Mouse (Mus musculus): ENCODE data around the gene Tex35. TPM values are rescaled to one million over a fixed set of nuclear protein-coding genes. Genes with fewer than 3 reads are reported as not detected.
A peak's percentile ranks its signal among the peaks of the same experiment; 100 is the strongest.

Gene Tex35
- polyA plus RNA-seq, 1 experiment: not detected

DNA sequence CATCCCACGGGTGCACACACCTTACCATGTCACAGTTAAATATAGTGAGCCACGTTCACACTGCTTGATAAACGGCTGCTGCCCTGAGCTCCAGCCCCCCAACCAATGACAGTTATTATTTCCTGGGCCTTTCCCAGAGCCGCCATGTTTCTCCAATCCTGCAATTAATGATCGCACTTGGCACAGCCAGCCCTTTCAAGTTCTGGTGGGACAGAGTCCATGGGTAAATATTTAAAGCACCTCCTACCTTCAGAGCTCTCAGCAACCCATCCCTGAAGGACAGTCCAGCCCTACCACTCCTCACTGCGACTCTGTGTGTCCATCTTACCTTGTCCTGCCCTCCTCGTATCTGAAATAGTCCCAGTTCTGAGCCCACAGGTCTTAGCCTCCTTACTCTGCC is 28.4 kb downstream of the Tex35 start:
- no peaks in the 10 kb centered on the region for H3K27me3 ChIP-seq (ENCODE audit: control insufficient read depth, insufficient read depth, low read length, poor library complexity, severe bottlenecking)
- H3K27ac ChIP-seq (ENCODE audit: insufficient read depth, low read length): peak overlapping the region; percentile 22; the same call in 1 of the 2 replicates
- H3K36me3 ChIP-seq (ENCODE audit: control insufficient read depth, insufficient read depth, low read length, poor library complexity, severe bottlenecking): no peaks in the 10 kb centered on the region
- H3K4me3 ChIP-seq (ENCODE audit: low read depth, low read length): no peak overlapping the region
- 0 out of 2 replicates have a peak overlapping the region, but pooled peaks have one; percentile 6 for H3K9ac ChIP-seq (ENCODE audit: low read depth, poor library complexity, severe bottlenecking)
- no peaks in the 10 kb centered on the region for H3K9me3 ChIP-seq (replicated peaks; ENCODE audit: control insufficient read depth, insufficient read depth, low read length, poor library complexity, severe bottlenecking)
- H3K4me1 ChIP-seq (ENCODE audit: control insufficient read depth, insufficient read depth, low read length): peaks cover 3% of the 10 kb centered on the region
- TF ChIP-seq EP300 (IDR thresholded peaks at IDR 0.05; ENCODE audit: insufficient read depth, low read depth, low read length) (no peak), POLR2A (IDR thresholded peaks at IDR 0.05; ENCODE audit: insufficient read depth, low read length) (no peak), CTCF (IDR thresholded peaks at IDR 0.05; ENCODE audit: low read depth, low read length) (no peak)

- Histone ChIP-seq H3K9ac (ENCODE audit: low read depth, poor library complexity, severe bottlenecking) (0 out of 2 replicates have a peak overlapping the region, but pooled peaks have one; percentile 6), H3K4me3 (ENCODE audit: low read depth, low read length) (no peak overlapping the region), H3K36me3 (ENCODE audit: control insufficient read depth, insufficient read depth, low read length, poor library complexity, severe bottlenecking) (no peaks in the 10 kb centered on the region), H3K9me3 (replicated peaks; ENCODE audit: control insufficient read depth, insufficient read depth, low read length, poor library complexity, severe bottlenecking) (no peaks in the 10 kb centered on the region), H3K27me3 (ENCODE audit: control insufficient read depth, insufficient read depth, low read length, poor library complexity, severe bottlenecking) (no peaks in the 10 kb centered on the region), H3K27ac (ENCODE audit: insufficient read depth, low read length) (peak overlapping the region; percentile 27; the same call in 1 of the 2 replicates), H3K4me1 (ENCODE audit: control insufficient read depth, insufficient read depth, low read length) (no peaks in the 10 kb centered on the region)
- no peak for TF ChIP-seq POLR2A (IDR thresholded peaks at IDR 0.05; ENCODE audit: insufficient read depth, low read length)
- no peak for TF ChIP-seq EP300 (IDR thresholded peaks at IDR 0.05; ENCODE audit: insufficient read depth, low read depth, low read length)
- peak; percentile 96 for TF ChIP-seq CTCF (IDR thresholded peaks at IDR 0.05; ENCODE audit: low read depth, low read length)
Observed at GRCm38 (mm10) chr1:157079384-157080025, 29.0 kb downstream of the Tex35 start.

GRCm38 (mm10) chr1:157076781-157077705 is 31.4 kb downstream of the Tex35 start:
- Histone ChIP-seq H3K27ac (ENCODE audit: insufficient read depth, low read length) (no peak overlapping the region), H3K4me1 (ENCODE audit: control insufficient read depth, insufficient read depth, low read length) (no peaks in the 10 kb centered on the region), H3K4me3 (ENCODE audit: low read depth, low read length) (peak overlapping the region; percentile 28; the same call in 1 of the 2 replicates), H3K9me3 (replicated peaks; ENCODE audit: control insufficient read depth, insufficient read depth, low read length, poor library complexity, severe bottlenecking) (no peaks in the 10 kb centered on the region), H3K36me3 (ENCODE audit: control insufficient read depth, insufficient read depth, low read length, poor library complexity, severe bottlenecking) (no peaks in the 10 kb centered on the region), H3K9ac (ENCODE audit: low read depth, poor library complexity, severe bottlenecking) (no peak overlapping the region), H3K27me3 (ENCODE audit: control insufficient read depth, insufficient read depth, low read length, poor library complexity, severe bottlenecking) (no peaks in the 10 kb centered on the region)
- TF ChIP-seq EP300 (IDR thresholded peaks at IDR 0.05; ENCODE audit: insufficient read depth, low read depth, low read length) (no peak), CTCF (IDR thresholded peaks at IDR 0.05; ENCODE audit: low read depth, low read length) (peak; percentile 97), POLR2A (IDR thresholded peaks at IDR 0.05; ENCODE audit: insufficient read depth, low read length) (no peak)

GRCm38 (mm10) chr1:157076257-157076656 is 32.2 kb downstream of the Tex35 start:
- H3K27ac ChIP-seq (ENCODE audit: insufficient read depth, low read length): no peak overlapping the region
- H3K27me3 ChIP-seq (ENCODE audit: control insufficient read depth, insufficient read depth, low read length, poor library complexity, severe bottlenecking): no peaks in the 10 kb centered on the region
- TF ChIP-seq EP300 (IDR thresholded peaks at IDR 0.05; ENCODE audit: insufficient read depth, low read depth, low read length) (no peak), CTCF (IDR thresholded peaks at IDR 0.05; ENCODE audit: low read depth, low read length) (peak; percentile 97)
- no peaks in the 10 kb centered on the region for H3K36me3 ChIP-seq (ENCODE audit: control insufficient read depth, insufficient read depth, low read length, poor library complexity, severe bottlenecking)
- H3K4me1 ChIP-seq (ENCODE audit: control insufficient read depth, insufficient read depth, low read length): no peaks in the 10 kb centered on the region
- no peaks in the 10 kb centered on the region for H3K9me3 ChIP-seq (replicated peaks; ENCODE audit: control insufficient read depth, insufficient read depth, low read length, poor library complexity, severe bottlenecking)
- no peak overlapping the region for H3K4me3 ChIP-seq (ENCODE audit: low read depth, low read length)
- no peak overlapping the region for H3K9ac ChIP-seq (ENCODE audit: low read depth, poor library complexity, severe bottlenecking)

GRCm38 (mm10) chr1:157074937-157075336 is 33.5 kb downstream of the Tex35 start:
- TF ChIP-seq CTCF (IDR thresholded peaks at IDR 0.05; ENCODE audit: low read depth, low read length) (no peak), EP300 (IDR thresholded peaks at IDR 0.05; ENCODE audit: insufficient read depth, low read depth, low read length) (no peak), POLR2A (IDR thresholded peaks at IDR 0.05; ENCODE audit: insufficient read depth, low read length) (no peak)
- H3K27me3 ChIP-seq (ENCODE audit: control insufficient read depth, insufficient read depth, low read length, poor library complexity, severe bottlenecking): no peaks in the 10 kb centered on the region
- no peak overlapping the region for H3K27ac ChIP-seq (ENCODE audit: insufficient read depth, low read length)
- no peak overlapping the region for H3K4me3 ChIP-seq (ENCODE audit: low read depth, low read length)
- no peaks in the 10 kb centered on the region for H3K9me3 ChIP-seq (replicated peaks; ENCODE audit: control insufficient read depth, insufficient read depth, low read length, poor library complexity, severe bottlenecking)
- no peak overlapping the region for H3K9ac ChIP-seq (ENCODE audit: low read depth, poor library complexity, severe bottlenecking)
- H3K36me3 ChIP-seq (ENCODE audit: control insufficient read depth, insufficient read depth, low read length, poor library complexity, severe bottlenecking): no peaks in the 10 kb centered on the region
- H3K4me1 ChIP-seq (ENCODE audit: control insufficient read depth, insufficient read depth, low read length): no peaks in the 10 kb centered on the region
